Mouse (Mus musculus): ENCODE measurements around the gene Il19. TPM values are rescaled to one million over a fixed set of nuclear protein-coding genes. Genes with fewer than 3 reads are reported as not detected.

Il19 gene
- not detected in 2 replicates for polyA plus RNA-seq (2012; rRNA removed)

GRCm38 (mm10) chr1:130940065-130940687 is at the start of gene Il19:
Il19 (minus strand) TSS chr1:130940115.

GRCm38 (mm10) chr1:130911401-130912010 is 28.4 kb downstream of the Il19 start, which contains the start of gene Il20:
Il20 (minus strand) TSS chr1:130911451.

GRCm38 (mm10) chr1:130887354-130887753 is 52.6 kb downstream of the Il19 start, which contains the start of gene Il24:
Il24 (minus strand) TSS chr1:130887454.

Other genes with a start within 250 kb of the Il19 start
- not detected in 2 replicates for gene Gm29427, start 224.3 kb downstream of the Il19 start, polyA plus RNA-seq (2012; rRNA removed)
- 1.2 and 1.5 TPM in 2 replicates for gene Yod1, start 222.8 kb downstream of the Il19 start, polyA plus RNA-seq (2012; rRNA removed)
- 7.4 and 8.7 TPM in 2 replicates for gene Pfkfb2, start 210.9 kb downstream of the Il19 start, polyA plus RNA-seq (2012; rRNA removed)
- 5.8 and 8.9 TPM in 2 replicates for gene AA986860, start 208.1 kb downstream of the Il19 start, polyA plus RNA-seq (2012; rRNA removed)
- 0.78 and 1.6 TPM in 2 replicates for gene Fcamr, start 139.2 kb downstream of the Il19 start, polyA plus RNA-seq (2012; rRNA removed)
- 822 and 919 TPM in 2 replicates for gene Pigr, start 113.4 kb downstream of the Il19 start, polyA plus RNA-seq (2012; rRNA removed)
- 9.3 and 13.9 TPM in 2 replicates for gene Fcmr, start 74.4 kb downstream of the Il19 start, polyA plus RNA-seq (2012; rRNA removed)
- gene Il24, start 52.7 kb downstream of the Il19 start, polyA plus RNA-seq (2012; rRNA removed) = not detected in 2 replicates
- not detected in 2 replicates for gene Il20, start 28.7 kb downstream of the Il19 start, polyA plus RNA-seq (2012; rRNA removed)
- 0.20 TPM in 1 of 2 replicates, not detected in the other for gene Il10, start 79.7 kb upstream of the Il19 start, polyA plus RNA-seq (2012; rRNA removed)
- 67.5 and 75.8 TPM in 2 replicates for gene Mapkapk2, start 157.7 kb upstream of the Il19 start, polyA plus RNA-seq (2012; rRNA removed)
- gene Dyrk3, start 198.2 kb upstream of the Il19 start, polyA plus RNA-seq (2012; rRNA removed) = 0.63 and 0.71 TPM in 2 replicates
- 24.5 and 27.2 TPM in 2 replicates for gene Eif2d, start 213.1 kb upstream of the Il19 start, polyA plus RNA-seq (2012; rRNA removed)